Mouse (Mus musculus) liver, embryonic 12.5 days (tissue): ENCODE results near the gene Evi5l. TPM values are rescaled to one million over a fixed set of nuclear protein-coding genes. Genes with fewer than 3 reads are reported as not detected.
A peak's percentile ranks its signal among the peaks of the same experiment; 100 is the strongest.

Source experiments
- ATAC-seq: fragments of 200-750 bp; cut with Nextera tagmentation; 2 replicates; pipeline ENCODE4 v1.8.0; 2017; ENCODE audit warnings: moderate number of reproducible peaks, mild to moderate bottlenecking, moderate library complexity
- H3K27ac ChIP-seq: fragments of 300-500 bp; sonication (generic); 2 replicates; pipeline ENCODE4 v1.5.1; 2016; ENCODE audit warnings: mild to moderate bottlenecking
- H3K27me3 ChIP-seq: fragments of 300-500 bp; sonication (generic); replicated peaks from 2 replicates; pipeline ENCODE4 v1.6.1; 2016; ENCODE audit warnings: mild to moderate bottlenecking, moderate library complexity
- H3K36me3 ChIP-seq: fragments of 300-500 bp; sonication (generic); 2 replicates; pipeline ENCODE4 v1.6.1; 2016; ENCODE audit warnings: mild to moderate bottlenecking, moderate library complexity
- H3K4me1 ChIP-seq: fragments of 300-500 bp; sonication (generic); 2 replicates; pipeline ENCODE4 v1.6.1; 2016
- H3K4me2 ChIP-seq: fragments of 300-500 bp; sonication (generic); 2 replicates; pipeline ENCODE4 v1.6.1; 2016; ENCODE audit warnings: mild to moderate bottlenecking, moderate library complexity
- H3K4me3 ChIP-seq: fragments of 300-500 bp; sonication (generic); 2 replicates; pipeline ENCODE4 v1.5.1; 2016; ENCODE audit warnings: mild to moderate bottlenecking, moderate library complexity
- H3K9ac ChIP-seq: fragments of 300-500 bp; sonication (generic); 2 replicates; pipeline ENCODE4 v1.6.1; 2016; ENCODE audit warnings: mild to moderate bottlenecking, moderate library complexity
- H3K9me3 ChIP-seq: fragments of 300-500 bp; sonication (generic); replicated peaks from 2 replicates; pipeline ENCODE4 v1.6.1; 2016; ENCODE audit warnings: mild to moderate bottlenecking, moderate library complexity
- WGBS: fragments of 180-500 bp; shearing (Covaris S2); methylation state at CpG from one replicate; pipeline ENCODE4 v1.1.7; 2016; ENCODE audit not compliant: insufficient replicate concordance; 5-methylcytosine and 5-hydroxymethylcytosine counted together
- polyA plus RNA-seq: library from polyadenylated mRNA; unstranded; fragments of >200 nt; fragmentation: Nextera tagmentation; extraction: Ambion mirVana; gene quantifications from 2 replicates; pipeline ENCODE4 v1.2.1, GENCODE M21; 2016

Gene Evi5l
- polyA plus RNA-seq, 1 experiment from 2014 or later = 8.0 TPM

DNA sequence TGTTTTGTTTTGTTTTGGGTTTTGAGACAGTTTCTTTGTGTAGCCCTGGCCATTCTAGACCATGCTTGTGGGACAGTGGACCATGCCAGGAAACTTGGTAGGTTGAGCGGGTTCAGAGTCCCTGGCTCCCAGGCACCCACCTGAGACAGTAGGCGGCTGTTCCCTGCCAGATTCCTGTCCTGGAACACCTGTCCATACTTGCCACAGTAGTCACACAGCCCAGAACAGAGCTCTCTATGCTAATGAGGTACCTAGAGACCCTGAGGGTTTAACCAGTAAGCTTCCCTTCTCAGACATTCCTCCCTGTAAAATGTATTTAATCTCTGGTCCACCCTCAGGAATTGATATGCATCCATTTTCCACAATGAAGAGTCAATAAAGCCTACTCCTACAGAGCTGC is 7.7 kb downstream of the Evi5l start:
- Histone ChIP-seq H3K4me1 (peaks cover 15% of the 10 kb centered on the region), H3K27me3 (no peaks in the 10 kb centered on the region), H3K9me3 (no peaks in the 10 kb centered on the region), H3K36me3 (no peaks in the 10 kb centered on the region), H3K4me2 (no peak overlapping the region), H3K4me3 (no peak overlapping the region), H3K27ac (no peak overlapping the region), H3K9ac (no peak overlapping the region)
- no peak for ATAC-seq
- 58% methylated on average over 2 of the region's 2 CpGs for WGBS

DNA sequence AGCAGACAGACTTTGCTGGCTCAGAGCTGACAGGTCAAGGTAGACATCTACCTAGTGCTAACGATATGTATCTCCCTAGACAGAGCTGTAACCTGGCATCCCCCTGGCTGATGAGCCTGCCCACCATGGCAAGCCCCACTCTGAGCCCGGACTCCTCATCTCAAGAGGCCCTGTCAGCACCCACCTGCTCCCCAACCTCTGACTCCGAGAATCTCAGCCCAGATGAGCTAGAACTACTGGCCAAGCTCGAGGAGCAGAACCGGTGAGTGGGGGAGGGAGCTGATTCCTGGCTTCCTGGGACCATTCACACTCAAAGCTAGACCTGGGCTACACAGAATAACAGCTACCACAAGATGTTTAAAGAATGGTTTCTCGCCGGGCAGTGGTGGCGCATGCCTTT is 17.0 kb downstream of the Evi5l start:
- no peak for ATAC-seq
- H3K4me3 ChIP-seq = no peak overlapping the region
- no peak overlapping the region for H3K9ac ChIP-seq
- H3K9me3 ChIP-seq = no peaks in the 10 kb centered on the region
- no peaks in the 10 kb centered on the region; the same call in 1 of the 2 replicates for H3K27me3 ChIP-seq
- peaks cover 8% of the 10 kb centered on the region; the same call in 1 of the 2 replicates for H3K36me3 ChIP-seq
- WGBS = 71% methylated on average over 8 of the region's 8 CpGs
- H3K27ac ChIP-seq = no peak overlapping the region
- H3K4me2 ChIP-seq = no peak overlapping the region
- H3K4me1 ChIP-seq = peaks cover 9% of the 10 kb centered on the region

DNA sequence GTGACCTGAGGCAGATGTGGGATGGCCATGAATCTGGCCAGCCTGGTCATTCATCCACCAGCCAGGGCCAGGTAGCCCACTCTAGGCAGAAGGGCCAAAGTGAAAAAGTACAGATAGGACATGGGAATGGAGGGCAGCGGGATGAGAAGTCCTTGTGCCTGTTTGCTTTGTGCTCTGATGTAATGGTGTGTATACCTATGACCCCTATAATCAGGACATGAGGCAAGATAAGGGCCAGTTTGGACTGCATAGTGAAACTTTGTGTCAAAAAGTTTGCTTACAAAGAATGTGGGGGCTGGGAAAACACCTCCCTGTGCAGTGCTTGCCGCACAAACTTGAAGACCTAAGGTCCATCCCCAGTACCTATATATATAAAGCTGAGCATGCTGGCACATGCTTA is 19.8 kb downstream of the Evi5l start:
- Histone ChIP-seq H3K4me2 (no peak overlapping the region), H3K9ac (no peak overlapping the region), H3K27me3 (no peaks in the 10 kb centered on the region), H3K36me3 (peaks cover 8% of the 10 kb centered on the region; the same call in 1 of the 2 replicates), H3K4me3 (no peak overlapping the region), H3K4me1 (peaks cover 26% of the 10 kb centered on the region), H3K9me3 (no peaks in the 10 kb centered on the region), H3K27ac (peak overlapping the region; percentile 22; the same call in 1 of the 2 replicates)
- 79% methylated on average over 2 of the region's 2 CpGs for WGBS
- no peak for ATAC-seq

DNA sequence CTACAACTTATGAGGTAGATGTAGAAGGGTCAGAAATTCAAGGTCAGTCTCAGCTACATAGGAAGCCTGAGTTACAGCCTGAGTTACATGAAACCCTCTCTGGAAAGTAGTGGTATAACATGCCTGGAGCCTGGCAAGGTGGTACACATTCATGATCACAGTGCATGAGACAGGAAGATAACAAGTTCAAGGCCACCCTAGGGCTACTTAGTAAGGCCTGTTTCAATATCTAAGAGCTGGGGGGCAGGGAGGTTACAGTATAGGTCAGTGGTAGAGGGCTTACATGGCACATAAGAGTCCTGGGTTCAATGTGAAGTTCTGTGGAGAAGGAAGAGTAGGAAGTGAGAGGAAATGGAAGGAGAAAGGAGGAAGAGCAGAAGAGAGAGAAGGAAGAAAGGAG is 22.2 kb downstream of the Evi5l start:
- Histone ChIP-seq H3K4me3 (no peak overlapping the region), H3K4me1 (peaks cover 35% of the 10 kb centered on the region), H3K9ac (peak overlapping the region; percentile 65), H3K27ac (peak overlapping the region; percentile 87), H3K36me3 (peaks cover 8% of the 10 kb centered on the region; the same call in 1 of the 2 replicates), H3K9me3 (no peaks in the 10 kb centered on the region), H3K27me3 (no peaks in the 10 kb centered on the region; the same call in 1 of the 2 replicates), H3K4me2 (peak overlapping the region; percentile 64)
- ATAC-seq = peak; percentile 64

- Histone ChIP-seq H3K4me3 (peak overlapping the region; percentile 17; the same call in 1 of the 2 replicates), H3K27ac (peak overlapping the region; percentile 87), H3K9me3 (no peaks in the 10 kb centered on the region), H3K4me2 (peak overlapping the region; percentile 64), H3K27me3 (peaks cover under 1% of the 10 kb centered on the region; the same call in 1 of the 2 replicates), H3K36me3 (peaks cover 8% of the 10 kb centered on the region; the same call in 1 of the 2 replicates), H3K4me1 (peaks cover 36% of the 10 kb centered on the region), H3K9ac (peak overlapping the region; percentile 65)
- peak; percentile 98 for ATAC-seq
- WGBS = 16% methylated on average over 3 of the region's 3 CpGs
These were observed 22.8 kb downstream of the Evi5l start for GRCm38 (mm10) chr8:4189031-4189722.

GRCm38 (mm10) chr8:4192305-4192704 is 25.9 kb downstream of the Evi5l start:
- ATAC-seq = no peak
- no peak overlapping the region for H3K27ac ChIP-seq
- H3K9me3 ChIP-seq = no peaks in the 10 kb centered on the region
- H3K27me3 ChIP-seq = peaks cover 4% of the 10 kb centered on the region; the same call in 1 of the 2 replicates
- no peak overlapping the region for H3K4me2 ChIP-seq
- WGBS = 63% methylated on average over 5 of the region's 5 CpGs
- H3K4me1 ChIP-seq = peaks cover 36% of the 10 kb centered on the region
- no peak overlapping the region for H3K4me3 ChIP-seq
- no peak overlapping the region for H3K9ac ChIP-seq
- H3K36me3 ChIP-seq = peaks cover 5% of the 10 kb centered on the region; the same call in 1 of the 2 replicates

DNA sequence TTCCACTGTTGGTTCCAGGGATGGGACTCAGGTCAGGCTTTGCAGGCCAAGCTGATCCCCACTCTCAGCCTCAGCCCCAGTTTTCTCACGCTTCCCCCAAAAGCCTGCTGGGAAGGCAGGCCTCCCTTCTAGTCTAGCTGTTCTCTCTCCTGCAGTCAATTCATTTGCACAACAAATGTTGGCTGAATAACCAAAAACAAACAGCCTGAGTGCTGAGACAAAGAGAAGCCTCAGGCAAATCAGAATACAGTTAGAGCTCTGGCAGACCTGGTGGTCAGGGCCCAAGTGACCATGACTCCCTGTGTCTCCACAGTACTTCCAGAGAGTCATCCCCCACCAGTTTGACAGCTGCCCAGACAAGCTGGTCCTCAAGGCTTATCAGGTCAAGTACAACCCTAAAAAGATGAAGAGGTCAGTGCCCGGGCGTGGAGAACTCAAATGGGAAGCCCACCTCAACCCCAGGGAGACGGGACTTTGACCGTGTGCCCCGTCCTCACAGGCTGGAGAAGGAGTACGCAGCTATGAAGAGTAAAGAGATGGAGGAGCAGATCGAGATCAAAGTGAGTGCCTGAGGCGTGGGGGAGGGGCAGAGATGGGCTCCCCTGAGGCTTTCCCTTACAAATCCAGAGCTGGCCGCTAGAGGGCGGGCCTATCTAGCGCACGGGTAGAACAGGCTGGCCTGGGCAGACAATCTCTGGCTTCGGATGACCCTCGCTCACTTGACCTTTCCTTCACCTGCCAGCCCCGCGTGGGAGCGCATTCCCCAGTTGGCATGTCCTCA is 26.6 kb downstream of the Evi5l start:
- peak; percentile 53; the same call in 1 of the 2 replicates for ATAC-seq
- no peaks in the 10 kb centered on the region for H3K9me3 ChIP-seq
- peaks cover 4% of the 10 kb centered on the region; the same call in 1 of the 2 replicates for H3K27me3 ChIP-seq
- H3K9ac ChIP-seq = no peak overlapping the region
- H3K4me3 ChIP-seq = no peak overlapping the region
- WGBS = 10% methylated on average over 18 of the region's 18 CpGs
- no peak overlapping the region for H3K27ac ChIP-seq
- no peaks in the 10 kb centered on the region for H3K36me3 ChIP-seq
- peaks cover 31% of the 10 kb centered on the region for H3K4me1 ChIP-seq
- H3K4me2 ChIP-seq = peak overlapping the region; percentile 34

DNA sequence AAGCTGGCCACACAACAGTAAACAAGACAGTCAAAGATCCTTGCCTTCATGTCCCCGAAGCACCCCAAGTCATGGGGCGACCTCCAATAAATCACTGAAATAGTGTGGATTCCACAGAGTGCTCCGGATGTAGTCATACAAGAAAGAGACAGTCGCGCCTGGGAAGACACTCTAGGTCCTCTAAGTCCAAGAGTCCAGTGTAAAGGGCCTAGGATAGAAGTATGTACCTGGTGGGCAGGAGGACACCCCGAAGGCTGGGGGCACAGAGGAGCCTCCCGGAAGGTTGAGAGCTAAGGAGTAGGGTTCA is 27.2 kb downstream of the Evi5l start:
- WGBS = 53% methylated on average over 7 of the region's 7 CpGs
- Histone ChIP-seq H3K36me3 (no peaks in the 10 kb centered on the region), H3K27me3 (peaks cover 4% of the 10 kb centered on the region; the same call in 1 of the 2 replicates), H3K4me1 (peaks cover 26% of the 10 kb centered on the region), H3K27ac (no peak overlapping the region), H3K9ac (no peak overlapping the region), H3K4me3 (no peak overlapping the region), H3K4me2 (peak overlapping the region; percentile 34), H3K9me3 (no peaks in the 10 kb centered on the region)
- ATAC-seq = no peak

DNA sequence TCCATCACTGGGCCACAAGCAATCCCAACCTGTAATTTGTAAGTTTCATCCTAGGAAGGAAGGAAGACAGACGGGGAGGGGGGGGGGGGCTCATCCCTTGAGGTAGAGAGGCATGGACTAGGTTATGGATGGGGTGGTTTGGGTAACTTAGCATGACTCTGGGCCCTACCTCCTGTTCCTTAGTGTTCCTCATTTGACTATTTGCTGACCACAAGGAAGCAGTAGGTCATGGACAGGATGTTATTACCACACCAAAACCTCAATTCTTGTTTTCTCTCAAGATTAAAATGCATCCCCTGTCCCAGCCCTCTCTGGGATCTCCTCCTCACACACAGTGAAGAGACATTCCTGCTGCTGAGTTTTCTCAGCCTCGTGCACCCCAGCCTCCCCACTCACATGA is 35.0 kb downstream of the Evi5l start:
- H3K4me2 ChIP-seq = no peak overlapping the region
- WGBS = 20% methylated on average over 2 of the region's 2 CpGs
- ATAC-seq = no peak
- H3K4me3 ChIP-seq = no peak overlapping the region
- H3K27me3 ChIP-seq = peaks cover 44% of the 10 kb centered on the region
- H3K27ac ChIP-seq = no peak overlapping the region
- H3K4me1 ChIP-seq = peaks cover 10% of the 10 kb centered on the region
- no peaks in the 10 kb centered on the region for H3K9me3 ChIP-seq
- no peak overlapping the region for H3K9ac ChIP-seq
- H3K36me3 ChIP-seq = no peaks in the 10 kb centered on the region

- 0 out of 2 replicates have a peak overlapping the region, but pooled peaks have one; percentile 14 for H3K9ac ChIP-seq
- peaks cover 84% of the 10 kb centered on the region for H3K27me3 ChIP-seq
These were observed 39.1 kb downstream of the Evi5l start for GRCm38 (mm10) chr8:4205246-4206123.

DNA sequence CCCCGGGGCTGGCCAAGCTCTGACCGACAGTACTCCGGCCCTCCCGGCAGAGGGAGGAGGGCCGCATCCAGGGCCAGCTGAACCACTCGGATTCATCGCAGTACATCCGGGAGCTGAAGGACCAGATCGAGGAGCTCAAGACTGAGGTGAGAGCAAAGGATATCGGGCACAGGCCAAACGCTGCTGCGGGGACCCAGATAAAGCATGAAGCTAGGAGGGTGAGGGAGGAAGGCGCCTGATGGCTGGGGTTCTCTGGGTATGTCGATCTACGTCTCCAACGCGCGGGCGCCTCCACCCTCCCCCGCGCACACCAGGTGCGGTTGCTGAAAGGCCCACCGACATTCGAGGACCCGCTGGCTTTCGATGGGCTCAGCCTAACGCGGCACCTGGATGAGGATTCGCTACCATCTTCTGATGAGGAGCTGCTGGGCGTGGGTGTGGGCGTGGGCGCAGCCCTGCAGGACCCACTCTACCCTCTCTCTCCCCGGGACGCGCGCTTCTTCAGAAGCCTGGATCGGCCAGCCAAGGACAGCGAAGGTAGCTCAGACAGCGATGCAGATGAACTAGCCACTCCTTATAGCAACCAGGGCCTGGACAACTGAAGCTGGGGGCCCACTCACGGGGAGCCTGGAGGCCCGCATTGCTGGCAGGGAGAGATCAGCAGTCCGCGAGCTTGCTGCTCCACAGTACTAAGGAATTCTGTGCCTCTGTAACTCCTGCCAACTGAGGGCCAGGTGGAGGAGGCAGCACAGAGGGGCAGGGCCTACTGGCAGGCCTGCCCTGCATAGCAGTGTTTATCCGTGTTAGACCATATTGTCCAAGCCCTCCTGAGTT is 40.0 kb downstream of the Evi5l start:
- H3K27ac ChIP-seq = no peak overlapping the region
- H3K9me3 ChIP-seq = no peaks in the 10 kb centered on the region
- H3K36me3 ChIP-seq = no peaks in the 10 kb centered on the region
- no peak overlapping the region for H3K9ac ChIP-seq
- H3K4me2 ChIP-seq = peak overlapping the region; percentile 46
- peaks cover 93% of the 10 kb centered on the region for H3K27me3 ChIP-seq
- H3K4me3 ChIP-seq = peak overlapping the region; percentile 18
- WGBS = 10% methylated on average over 44 of the region's 44 CpGs
- ATAC-seq = peak; percentile 72
- H3K4me1 ChIP-seq = peaks cover 20% of the 10 kb centered on the region

More at GRCm38 (mm10) chr8:4205246-4206123, 39.1 kb downstream of the Evi5l start:
- Histone ChIP-seq H3K4me3 (peak overlapping the region; percentile 18), H3K36me3 (no peaks in the 10 kb centered on the region), H3K27ac (no peak overlapping the region), H3K9me3 (no peaks in the 10 kb centered on the region), H3K4me1 (peaks cover 20% of the 10 kb centered on the region), H3K4me2 (peak overlapping the region; percentile 46)
- WGBS = 17% methylated on average over 38 of the region's 38 CpGs
- no peak for ATAC-seq
